Mouse (Mus musculus) erythroid progenitor cell, adult 5-6 weeks (primary cell): ENCODE measurements at regions not wholly inside any gene's neighbourhood (a gene's known extent, or its start where the extent isn't known, plus 50 kb on each side); places are given as distances from the start of the nearest gene placed in this dataset.

Experiments used
- ATAC-seq: replicated peaks from 2 replicates; pipeline ENCODE4 v1.8.0; 2016; ENCODE audit warnings: moderate number of reproducible peaks, mild to moderate bottlenecking, moderate TSS enrichment, inconsistent platforms; ENCODE audit not compliant: poor library complexity, low FRiP score, severe bottlenecking

- ATAC-seq: no peak
Observed at GRCm38 (mm10) chr4:137115062-137115461, 66.5 kb upstream of the Zbtb40 start.

- no peak for ATAC-seq
Observed at GRCm38 (mm10) chr4:137110276-137110675, 61.7 kb upstream of the Zbtb40 start.

GRCm38 (mm10) chr4:137104447-137105044 is 55.9 kb upstream of the Zbtb40 start:
- no peak for ATAC-seq

- ATAC-seq: no peak
Observed at GRCm38 (mm10) chr4:137101169-137101568, 52.6 kb upstream of the Zbtb40 start.

GRCm38 (mm10) chr4:137100756-137101155 is 52.2 kb upstream of the Zbtb40 start:
- ATAC-seq: no peak
